Mouse (Mus musculus) bone marrow, adult 2 months (tissue): Measurements from ENCODE around the gene Gbp3. TPM values are rescaled to one million over a fixed set of nuclear protein-coding genes. Genes with fewer than 3 reads are reported as not detected.
"Not testable (repeated sequence)": the region's sequence is repeated elsewhere in the genome, so short reads cannot be mapped to it uniquely, and the experiment has no call there.

Source experiments
- H3K27ac ChIP-seq: fragments of 200-500 bp; 2 replicates; pipeline ENCODE4 v1.5.1; 2012; ENCODE audit warnings: low read depth, mild to moderate bottlenecking, control low read depth, inconsistent platforms, low read length; ENCODE audit not compliant: control insufficient read depth, poor library complexity, insufficient read depth
- H3K4me1 ChIP-seq: fragments of 200-500 bp; 2 replicates; pipeline ENCODE4 v1.6.1; 2011; ENCODE audit warnings: low read length; ENCODE audit not compliant: control insufficient read depth, insufficient read depth
- H3K4me3 ChIP-seq: fragments of 200-500 bp; replicated peaks from 2 replicates; pipeline ENCODE3; 2011; ENCODE audit warnings: mild to moderate bottlenecking, low read depth, low read length, control low read depth; ENCODE audit not compliant: control insufficient read depth
- CTCF ChIP-seq: fragments of 200-500 bp; IDR thresholded peaks from 2 replicates; pipeline ENCODE4 v1.5.1; 2011; ENCODE audit warnings: low read length, control low read depth; ENCODE audit not compliant: control insufficient read depth, insufficient read depth
- POLR2A ChIP-seq: fragments of 200-500 bp; IDR thresholded peaks from 2 replicates; pipeline ENCODE4 v1.6.1; 2011; ENCODE audit warnings: low read depth, mild to moderate bottlenecking, control low read depth, low read length, borderline replicate concordance; ENCODE audit not compliant: control insufficient read depth
- WGBS: fragments of 180-500 bp; shearing (Covaris S2); methylation state at CpG from one replicate; pipeline ENCODE4 v1.1.7; 2018; 5-methylcytosine and 5-hydroxymethylcytosine counted together
- polyA plus RNA-seq: library from polyadenylated mRNA; stranded (reverse); fragments of >200 nt; gene quantifications from 2 replicates; pipeline ENCODE4 v1.2.4, GENCODE M21; 2011; ENCODE audit warnings: low replicate concordance; ENCODE audit not compliant: missing spikeins, insufficient read depth, insufficient read length

The Gbp3 gene
- 7.0 and 8.3 TPM in 2 replicates for polyA plus RNA-seq

GRCm38 (mm10) chr3:142559632-142560228, at the start of gene Gbp3:
Gene Gbp3 (plus strand): TSS chr3:142560026.
- peak within 1 kb of the TSS; percentile 53 for H3K27ac ChIP-seq
- 4% methylated on average over 3 of the region's 3 CpGs for WGBS
- no peak for TF ChIP-seq CTCF
- TF ChIP-seq POLR2A: no peak
- peaks cover 1% of the 10 kb centered on the region; the same call in 1 of the 2 replicates for H3K4me1 ChIP-seq
- H3K4me3 ChIP-seq: peak within 1 kb of the TSS; percentile 69

- Histone ChIP-seq H3K4me3 (no peak overlapping the region), H3K4me1 (no peaks in the 10 kb centered on the region), H3K27ac (no peak overlapping the region)
- no peak for TF ChIP-seq CTCF
- no peak for TF ChIP-seq POLR2A
- WGBS: 89% methylated on average over 3 of the region's 3 CpGs
Observed at GRCm38 (mm10) chr3:142528116-142528515, 31.7 kb upstream of the Gbp3 start.

- no peaks in the 10 kb centered on the region for H3K4me1 ChIP-seq
- WGBS: 11% methylated on average over 2 of the region's 2 CpGs
- no peak for TF ChIP-seq POLR2A
- no peak for TF ChIP-seq CTCF
- H3K27ac ChIP-seq: no peak overlapping the region
- peak overlapping the region; percentile 28 for H3K4me3 ChIP-seq
Observed at GRCm38 (mm10) chr3:142529597-142529996, 30.2 kb upstream of the Gbp3 start.

- TF ChIP-seq CTCF (no peak), POLR2A (no peak)
- H3K4me3 ChIP-seq: peak within 1 kb of the TSS; percentile 97
- H3K27ac ChIP-seq: peak within 1 kb of the TSS; percentile 16
- no peaks in the 10 kb centered on the region; the same call in 1 of the 2 replicates for H3K4me1 ChIP-seq
- WGBS: under 1% methylated on average over 30 of the region's 30 CpGs
Observed at GRCm38 (mm10) chr3:142530087-142530953, 29.5 kb upstream of the Gbp3 start, which contains the start of gene Gbp7. Gene Gbp7 (plus strand): TSS chr3:142530342.

GRCm38 (mm10) chr3:142531595-142531994, 28.2 kb upstream of the Gbp3 start:
- Histone ChIP-seq H3K27ac (no peak overlapping the region), H3K4me3 (no peak overlapping the region), H3K4me1 (no peaks in the 10 kb centered on the region; the same call in 1 of the 2 replicates)
- 59% methylated on average over 3 of the region's 3 CpGs for WGBS
- no peak for TF ChIP-seq CTCF

GRCm38 (mm10) chr3:142533185-142533584, 26.6 kb upstream of the Gbp3 start:
- H3K4me1 ChIP-seq: no peaks in the 10 kb centered on the region; the same call in 1 of the 2 replicates
- no peak overlapping the region for H3K27ac ChIP-seq
- no peak overlapping the region for H3K4me3 ChIP-seq
- WGBS: 82% methylated on average over 3 of the region's 3 CpGs
- TF ChIP-seq CTCF: no peak

GRCm38 (mm10) chr3:142535667-142536066, 24.2 kb upstream of the Gbp3 start:
- H3K27ac ChIP-seq: no peak overlapping the region
- no peaks in the 10 kb centered on the region; the same call in 1 of the 2 replicates for H3K4me1 ChIP-seq
- 86% methylated on average over 1 of the region's 1 CpGs for WGBS
- TF ChIP-seq POLR2A (no peak), CTCF (no peak)
- no peak overlapping the region for H3K4me3 ChIP-seq

- no peak for TF ChIP-seq CTCF
- TF ChIP-seq POLR2A: no peak
- 87% methylated on average over 6 of the region's 6 CpGs for WGBS
- Histone ChIP-seq H3K27ac (no peak overlapping the region), H3K4me1 (no peaks in the 10 kb centered on the region), H3K4me3 (no peak overlapping the region)
Observed at GRCm38 (mm10) chr3:142541391-142541790, 18.4 kb upstream of the Gbp3 start.

GRCm38 (mm10) chr3:142542776-142543175, 17.1 kb upstream of the Gbp3 start:
- not testable (repeated sequence) for H3K27ac ChIP-seq, H3K4me3 ChIP-seq, H3K4me1 ChIP-seq
- WGBS: 92% methylated on average over 12 of the region's 12 CpGs
